Mouse (Mus musculus) mammary gland, adult 2 months (tissue): ENCODE results near the gene Gm16506. TPM values are rescaled to one million over a fixed set of nuclear protein-coding genes. Genes with fewer than 3 reads are reported as not detected.

Experiments used
- polyA plus RNA-seq: library from polyadenylated mRNA; depleted of rRNA; stranded (reverse); fragments of >200 nt; gene quantifications from 2 replicates; pipeline ENCODE4 v1.2.3, GENCODE M21; 2012; ENCODE audit warnings: low replicate concordance; rRNA removed

Gene Gm16506
- not detected in 2 replicates for polyA plus RNA-seq

DNA sequence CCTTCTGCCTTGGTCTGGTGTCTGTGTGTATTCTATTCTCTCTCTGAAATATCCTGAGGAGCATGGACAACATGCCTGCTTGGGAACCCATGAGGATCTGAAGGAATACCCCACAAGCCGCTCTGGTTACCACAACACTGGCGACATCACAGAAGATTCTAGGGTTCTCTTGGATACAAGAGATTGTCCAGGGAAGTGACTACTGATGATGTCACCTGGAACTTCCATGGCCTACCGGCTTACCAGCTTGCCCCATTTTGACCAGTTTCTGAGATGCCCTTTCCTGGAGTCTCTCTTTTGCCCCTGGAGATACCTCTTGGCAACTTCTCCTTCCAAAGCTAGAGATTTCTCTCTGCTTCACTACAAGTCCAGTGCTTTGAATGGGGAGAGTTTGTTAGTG, at the start of gene Gm16506:
Gene Gm16506, minus strand, starts transcription at position 101 of the 400 bp plus-strand sequence.

DNA sequence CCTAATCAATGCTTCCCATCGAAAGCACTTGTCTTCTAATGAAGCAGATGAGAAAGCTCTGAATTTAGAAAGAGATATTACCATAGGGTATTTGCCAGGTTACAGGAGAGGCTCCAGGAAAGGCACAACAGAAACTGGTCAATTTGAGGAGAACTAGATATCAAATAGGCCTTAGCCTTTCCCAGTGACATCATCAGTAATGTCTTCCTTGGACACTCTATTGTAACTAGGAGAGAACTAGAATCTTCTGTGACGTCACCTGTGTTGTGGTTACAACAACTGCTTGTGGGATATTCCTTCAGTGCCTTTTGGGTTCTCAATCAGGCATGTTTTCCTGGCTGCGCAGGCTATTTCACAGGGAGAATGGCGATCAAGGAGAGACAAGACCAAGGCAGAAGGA, 20.3 kb upstream of the Gm16506 start, which contains the start of gene Gm6526:
Gene Gm6526, plus strand, starts transcription at position 301 of the 400 bp plus-strand sequence.

DNA sequence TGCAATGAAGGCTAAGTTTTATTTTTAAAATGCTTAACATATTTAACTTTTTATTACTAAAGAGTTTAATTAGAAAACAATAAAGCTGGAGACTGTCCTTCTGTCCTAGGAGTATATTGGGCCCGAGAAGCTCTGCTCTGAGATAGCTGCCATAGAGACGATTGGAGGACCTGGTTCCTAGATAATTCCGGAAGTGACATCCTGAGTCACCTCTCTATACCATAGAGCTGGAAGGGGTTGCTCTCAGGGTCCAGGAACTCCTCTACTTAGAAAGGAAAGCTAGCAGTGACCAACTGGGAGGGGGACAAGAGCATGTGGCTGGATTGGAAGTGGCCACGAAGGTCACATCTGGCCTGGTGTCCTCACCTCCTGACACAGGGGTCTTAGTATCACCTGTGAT, 29.7 kb downstream of the Gm16506 start, which contains the start of gene Gm7324:
Gene Gm7324, plus strand, starts transcription at position 208 of the 400 bp plus-strand sequence.

DNA sequence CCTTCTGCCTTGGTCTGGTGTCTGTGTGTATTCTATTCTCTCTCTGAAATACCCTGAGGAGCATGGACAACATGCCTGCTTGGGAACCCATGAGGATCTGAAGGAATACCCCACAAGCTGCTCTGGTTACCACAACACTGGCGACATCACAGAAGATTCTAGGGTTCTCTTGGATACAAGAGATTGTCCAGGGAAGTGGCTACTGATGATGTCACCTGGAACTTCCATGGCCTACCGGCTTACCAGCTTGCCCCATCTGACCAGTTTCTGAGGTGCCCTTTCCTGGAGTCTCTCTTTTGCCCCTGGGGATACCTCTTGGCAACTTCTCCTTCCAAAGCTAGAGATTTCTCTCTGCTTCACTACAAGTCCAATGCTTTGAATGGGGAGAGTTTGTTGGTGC, 50.2 kb downstream of the Gm16506 start, which contains the start of gene Gm8165:
Gene Gm8165, minus strand, starts transcription at position 101 of the 400 bp plus-strand sequence.

Other genes starting within 250 kb of the Gm16506 start
- gene Gm5799, start 183.9 kb downstream of the Gm16506 start, polyA plus RNA-seq = not detected in 2 replicates
- gene Gm17654, start 148.3 kb downstream of the Gm16506 start, polyA plus RNA-seq = not detected in 2 replicates
- not detected in 2 replicates for gene Gm10375, start 119.5 kb downstream of the Gm16506 start, polyA plus RNA-seq
- gene Gm8165, start 50.3 kb downstream of the Gm16506 start, polyA plus RNA-seq = not detected in 2 replicates
- gene Gm7324, start 29.7 kb downstream of the Gm16506 start, polyA plus RNA-seq = not detected in 2 replicates
- not detected in 2 replicates for gene Gm6526, start 20.4 kb upstream of the Gm16506 start, polyA plus RNA-seq
- gene Gm8180, start 57.3 kb upstream of the Gm16506 start, polyA plus RNA-seq = not detected in 2 replicates
- gene Ear1, start 148.0 kb upstream of the Gm16506 start, polyA plus RNA-seq = 0.20 and 0.29 TPM in 2 replicates
- not detected in 2 replicates for gene Ear10, start 196.1 kb upstream of the Gm16506 start, polyA plus RNA-seq
- gene Gm8113, start 197.9 kb upstream of the Gm16506 start, polyA plus RNA-seq = 1.3 and 4.1 TPM in 2 replicates
- gene Ang5, start 229.6 kb upstream of the Gm16506 start, polyA plus RNA-seq = not detected in 2 replicates